Mouse (Mus musculus) layer of hippocampus, postnatal 36 days (tissue): ENCODE data around the gene Gfpt2. TPM values are rescaled to one million over a fixed set of nuclear protein-coding genes. Genes with fewer than 3 reads are reported as not detected.

ENCODE experiments used
- microRNA-seq, 2 experiments: library from miRNA; unstranded; fragments of <30 nt; microRNA quantifications; one replicate each; pipeline ENCODE4 v1.2.0; 2021
- total RNA-seq, 2 experiments: library from RNA; stranded (reverse); gene quantifications; 2 replicates each; pipeline ENCODE4 v1.2.3; 2021

Gfpt2 gene
- total RNA-seq, 2 experiments from 2014 or later, result 3.8 to 3.9 TPM

Small RNA genes within 50 kb of the gene (microRNA-seq; reads per million reads assigned to microRNA genes)
- gene Gm23813, result 0 reads per million in 2 experiments

Other genes with a start within 250 kb of the Gfpt2 start
- gene Olfr1380, start 237.3 kb upstream of the Gfpt2 start, total RNA-seq, result not detected
- 1 to 10 TPM; 1.8 to 2.4 TPM for gene Flt4, start 184.9 kb upstream of the Gfpt2 start, total RNA-seq
- not detected for gene Scgb3a1, start 130.6 kb upstream of the Gfpt2 start, total RNA-seq
- 10 to 100 TPM; 49.4 to 55.8 TPM for gene Cnot6, start 81.5 kb upstream of the Gfpt2 start, total RNA-seq
- 100 to 1,000 TPM; 146 to 152 TPM for gene Mapk9, start 52.6 kb downstream of the Gfpt2 start, total RNA-seq
- 1 to 10 TPM; 1.2 to 1.6 TPM for gene Rasgef1c, start 107.7 kb downstream of the Gfpt2 start, total RNA-seq
- gene Rnf130, start 231.2 kb downstream of the Gfpt2 start, total RNA-seq, result 10 to 100 TPM; 77.5 to 79.9 TPM